Comparison of ENCODE assay signal across 21 mouse cellular contexts in the genomic region with DNA sequence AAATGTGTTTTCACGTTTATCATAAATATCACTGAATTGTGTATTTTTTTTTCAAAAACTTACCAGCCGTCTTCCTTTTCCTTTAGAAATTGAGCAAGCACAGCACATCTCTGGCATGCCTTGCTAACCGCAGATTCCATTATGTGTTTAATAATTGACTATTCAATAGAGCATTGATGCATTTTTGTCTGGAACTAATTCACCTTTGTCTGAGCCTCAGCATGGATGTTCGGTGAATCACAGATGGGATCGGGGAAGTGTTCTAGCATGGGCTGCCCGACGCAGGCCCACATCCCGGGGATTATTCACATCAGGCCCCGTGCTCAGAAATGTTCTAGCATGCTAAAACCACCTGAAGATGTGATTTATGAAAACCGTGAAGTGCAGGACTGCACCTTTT. TPM values are rescaled to one million over a fixed set of nuclear protein-coding genes. Genes with fewer than 3 reads are reported as not detected.
DNase-seq lines count a peak whose midpoint lies in the region; ATAC-seq and TF ChIP-seq lines count a peak whose summit lies in the region.
"Had no signal": no experiment of that assay in that cellular context is flagged by ENCODE, and none has a peak within 500 bp of the region (broad histone marks: within the 10 kb centered on the region; RNA-seq: fewer than 3 reads in every experiment).

No protein-coding gene starts in this region.

- DNase-seq in hindbrain, embryonic 10.5 days (ENCODE audit: low spot score): peak; percentile 12
- no peak for DNase-seq in hindbrain, embryonic 14.5 days (ENCODE audit: low spot score)
- DNase-seq in neural tube, embryonic 10.5 days (ENCODE audit: extremely low spot score, low spot score): no peak
- no peak for DNase-seq in kidney, postnatal 0 days (ENCODE audit: low spot score)
- DNase-seq in urinary bladder, postnatal 10 days (ENCODE audit: low spot score): no peak
- DNase-seq in heart, adult 11 months: no peak
- DNase-seq: adrenal gland, postnatal 36 days; cerebellum, adult 18-20 months; cerebellum, postnatal 25 days; gastrocnemius, postnatal 25 days; layer of hippocampus, postnatal 36 days; lung, postnatal 4 days had no signal

- H3K9me3 ChIP-seq in hindbrain, embryonic 10.5 days: no peaks in the 10 kb centered on the region
- no peaks in the 10 kb centered on the region for H3K9me3 ChIP-seq in hindbrain, embryonic 14.5 days (ENCODE audit: control insufficient read depth, low read length)
- H3K9me3 ChIP-seq in neural tube, embryonic 13.5 days: no peaks in the 10 kb centered on the region
- H3K9me3 ChIP-seq in kidney, postnatal 0 days (replicated peaks; ENCODE audit: low read length): no peaks in the 10 kb centered on the region
- H3K9me3 ChIP-seq: intestine, embryonic 15.5 days; lung, embryonic 15.5 days had no signal

- peaks cover 13% of the 10 kb centered on the region for H3K4me1 ChIP-seq in hindbrain, embryonic 10.5 days (replicated peaks)
- no peaks in the 10 kb centered on the region for H3K4me1 ChIP-seq in hindbrain, embryonic 14.5 days (replicated peaks; ENCODE audit: control insufficient read depth, insufficient read depth, low read length)
- peaks cover 8% of the 10 kb centered on the region; the same call in 1 of the 2 replicates for H3K4me1 ChIP-seq in neural tube, embryonic 13.5 days (replicated peaks)
- no peaks in the 10 kb centered on the region for H3K4me1 ChIP-seq in kidney, postnatal 0 days (replicated peaks; ENCODE audit: insufficient read depth, low read length)
- H3K4me1 ChIP-seq: intestine, embryonic 15.5 days; lung, embryonic 15.5 days had no signal

- peaks cover 62% of the 10 kb centered on the region for H3K27me3 ChIP-seq in hindbrain, embryonic 10.5 days (ENCODE audit: insufficient read depth, poor library complexity, severe bottlenecking)
- H3K27me3 ChIP-seq in hindbrain, embryonic 14.5 days (ENCODE audit: control insufficient read depth, insufficient read depth, low read length): 0 out of 2 replicates have a peak, but pooled peaks cover 7% of the 10 kb centered on the region
- no peaks in the 10 kb centered on the region for H3K27me3 ChIP-seq in neural tube, embryonic 13.5 days
- H3K27me3 ChIP-seq in kidney, postnatal 0 days (ENCODE audit: insufficient read depth, low read length): no peaks in the 10 kb centered on the region
- H3K27me3 ChIP-seq: intestine, embryonic 15.5 days; lung, embryonic 15.5 days had no signal

- ATAC-seq in hindbrain, embryonic 14.5 days (ENCODE audit: low FRiP score): no peak
- no peak for ATAC-seq in neural tube, embryonic 13.5 days (ENCODE audit: low read depth)
- ATAC-seq in kidney, postnatal 0 days (replicated peaks; ENCODE audit: low FRiP score, low read depth): 0 out of 2 replicates have a peak, but pooled peaks have one; percentile 49
- ATAC-seq: CD4-positive, CD25-positive, alpha-beta regulatory T cell, adult 4 months; forebrain, embryonic 16.5 days; intestine, embryonic 15.5 days had no signal

- 49% methylated on average over 10 of the region's 10 CpGs for WGBS in hindbrain, embryonic 10.5 days
- 22% methylated on average over 10 of the region's 10 CpGs for WGBS in hindbrain, embryonic 14.5 days
- 29% methylated on average over 10 of the region's 10 CpGs for WGBS in neural tube, embryonic 13.5 days
- WGBS in kidney, postnatal 0 days: 54% methylated on average over 10 of the region's 10 CpGs

- TF ChIP-seq CTCF in kidney, postnatal 0 days (IDR thresholded peaks at IDR 0.05; ENCODE audit: low read depth): no peak

- H3K9ac ChIP-seq in hindbrain, embryonic 14.5 days: no peak overlapping the region
- H3K9ac ChIP-seq in neural tube, embryonic 13.5 days: no peak overlapping the region
- H3K9ac ChIP-seq in kidney, postnatal 0 days (ENCODE audit: low read depth, low read length): no peak overlapping the region
- H3K9ac ChIP-seq: intestine, embryonic 15.5 days; liver, embryonic 14.5 days; lung, embryonic 15.5 days had no signal

- no peak overlapping the region for H3K4me3 ChIP-seq in hindbrain, embryonic 10.5 days
- H3K4me3 ChIP-seq in hindbrain, embryonic 14.5 days (replicated peaks; ENCODE audit: low read length): no peak overlapping the region
- no peak overlapping the region for H3K4me3 ChIP-seq in neural tube, embryonic 13.5 days
- no peak overlapping the region for H3K4me3 ChIP-seq in kidney, postnatal 0 days (replicated peaks; ENCODE audit: low read depth, low read length)
- H3K4me3 ChIP-seq: intestine, embryonic 15.5 days; layer of hippocampus, adult 2 months; lung, embryonic 15.5 days; myocyte had no signal

- H3K27ac ChIP-seq in hindbrain, embryonic 10.5 days: no peak overlapping the region
- H3K27ac ChIP-seq in hindbrain, embryonic 14.5 days: no peak overlapping the region
- H3K27ac ChIP-seq in neural tube, embryonic 13.5 days (replicated peaks): 0 out of 2 replicates have a peak overlapping the region, but pooled peaks have one; percentile 33
- H3K27ac ChIP-seq in kidney, postnatal 0 days: no peak overlapping the region
- H3K27ac ChIP-seq: intestine, embryonic 15.5 days; layer of hippocampus, adult 2 months; liver, embryonic 14.5 days; lung, embryonic 15.5 days; stomach, postnatal 0 days had no signal

- no peaks in the 10 kb centered on the region for H3K36me3 ChIP-seq in hindbrain, embryonic 10.5 days
- H3K36me3 ChIP-seq in hindbrain, embryonic 14.5 days (replicated peaks; ENCODE audit: control insufficient read depth, insufficient read depth): no peaks in the 10 kb centered on the region
- no peaks in the 10 kb centered on the region for H3K36me3 ChIP-seq in neural tube, embryonic 13.5 days
- no peaks in the 10 kb centered on the region for H3K36me3 ChIP-seq in kidney, postnatal 0 days (ENCODE audit: insufficient read depth, low read length)
- H3K36me3 ChIP-seq: intestine, embryonic 15.5 days; lung, embryonic 15.5 days had no signal

- H3K4me2 ChIP-seq in hindbrain, embryonic 14.5 days (replicated peaks): no peak overlapping the region
- no peak overlapping the region for H3K4me2 ChIP-seq in neural tube, embryonic 13.5 days
- no peak overlapping the region for H3K4me2 ChIP-seq in kidney, postnatal 0 days (ENCODE audit: low read length)
- H3K4me2 ChIP-seq: intestine, embryonic 15.5 days; lung, embryonic 15.5 days had no signal

RNA-seq across cellular contexts. Expression of a gene that starts 12.2 kb away (rescaled TPM):
- polyA plus RNA-seq in hindbrain, embryonic 10.5 days (2016; fragmentation: Nextera tagmentation; extraction: Ambion mirVana): 2.0 and 2.3 TPM in 2 replicates
- polyA plus RNA-seq in hindbrain, embryonic 14.5 days (2014; fragmentation: Nextera tagmentation; extraction: Ambion mirVana): 1.6 and 1.7 TPM in 2 replicates
- 1.1 TPM in 2 replicates for polyA plus RNA-seq in neural tube, embryonic 13.5 days (2015; fragmentation: Nextera tagmentation; extraction: Ambion mirVana)
- 15.1 and 15.6 TPM in 2 replicates for polyA plus RNA-seq in kidney, postnatal 0 days (2015; fragmentation: Nextera tagmentation; extraction: Ambion mirVana)
